In genomic region chr17:14111692-14112091, GRCm38 (mm10) we compare ENCODE assay signal across 14 mouse cellular contexts. TPM values are rescaled to one million over a fixed set of nuclear protein-coding genes. Genes with fewer than 3 reads are reported as not detected.
DNase-seq lines count a peak whose midpoint lies in the region; ATAC-seq and TF ChIP-seq lines count a peak whose summit lies in the region.
"Not testable (repeated sequence)": the region's sequence is repeated elsewhere in the genome, so short reads cannot be mapped to it uniquely, and the experiment has no call there.
"Had no signal": no experiment of that assay in that cellular context is flagged by ENCODE, and none has a peak within 500 bp of the region (broad histone marks: within the 10 kb centered on the region; RNA-seq: fewer than 3 reads in every experiment).

No protein-coding gene starts in this region.

- DNase-seq in 3134 (ENCODE audit: extremely low read depth, insufficient read length, low spot score) (peak; percentile 9), adipocyte (ENCODE audit: low spot score) (peak; percentile 38)
- peak; percentile 38 for DNase-seq in embryo, embryonic 10 days (ENCODE audit: low spot score)
- DNase-seq in heart, adult 18-20 months: peak; percentile 13 to 36
- peak; percentile 32 to 62 for DNase-seq in layer of hippocampus, postnatal 10 days (ENCODE audit: low spot score in 2 of 2)
- DNase-seq in lung, embryonic 14.5 days: peak; percentile 68
- peak; percentile 51 for DNase-seq in retina, postnatal 1 day

- not testable (repeated sequence) for H3K36me3 ChIP-seq in intestine, postnatal 0 days (ENCODE audit: control insufficient read depth, insufficient read depth); lung, embryonic 14.5 days (ENCODE audit: insufficient read depth)

- not testable (repeated sequence) for H3K4me1 ChIP-seq in intestine, postnatal 0 days (replicated peaks; ENCODE audit: control insufficient read depth, insufficient read depth, low read length); lung, embryonic 14.5 days (ENCODE audit: insufficient read depth)

- 8% methylated on average over 1 of the region's 1 CpGs for WGBS in intestine, postnatal 0 days
- 14% methylated on average over 1 of the region's 1 CpGs for WGBS in lung, embryonic 14.5 days

- H3K4me2 ChIP-seq in intestine, postnatal 0 days (replicated peaks; ENCODE audit: low read depth); lung, embryonic 14.5 days: not testable (repeated sequence)

- H3K27ac ChIP-seq in intestine, postnatal 0 days (ENCODE audit: low read depth, low read length); lung, embryonic 14.5 days (ENCODE audit: low read depth): not testable (repeated sequence)

- peak; percentile 72 for TF ChIP-seq CTCF in intestine, postnatal 0 days (IDR thresholded peaks at IDR 0.05; ENCODE audit: low read depth)
- peak; percentile 66 for TF ChIP-seq CTCF in lung, embryonic 14.5 days (IDR thresholded peaks at IDR 0.05; ENCODE audit: low read depth)

- H3K9me3 ChIP-seq in intestine, postnatal 0 days (ENCODE audit: control insufficient read depth); lung, embryonic 14.5 days (ENCODE audit: low read depth, low read length): not testable (repeated sequence)

- not testable (repeated sequence) for ATAC-seq in intestine, postnatal 0 days; lung, embryonic 14.5 days (ENCODE audit: insufficient read depth)

- not testable (repeated sequence) for H3K9ac ChIP-seq in intestine, postnatal 0 days (ENCODE audit: low read depth, low read length); lung, embryonic 14.5 days

- H3K4me3 ChIP-seq in intestine, postnatal 0 days (ENCODE audit: low read depth, low read length); lung, embryonic 14.5 days (ENCODE audit: low read depth, low read length): not testable (repeated sequence)

- not testable (repeated sequence) for H3K27me3 ChIP-seq in intestine, postnatal 0 days (replicated peaks; ENCODE audit: control insufficient read depth, insufficient read depth, low read length); lung, embryonic 14.5 days (ENCODE audit: insufficient read depth, low read length)

RNA-seq across cellular contexts. Expression of gene Gm7358, which starts 52.4 kb away (rescaled TPM):
- total RNA-seq in heart, adult 18-20 months (2021): not detected
- not detected in 2 replicates for polyA plus RNA-seq in intestine, postnatal 0 days (2015; fragmentation: Nextera tagmentation; extraction: Ambion mirVana)
- total RNA-seq in layer of hippocampus, postnatal 10 days (2021): not detected
- not detected in 2 replicates for polyA plus RNA-seq in lung, embryonic 14.5 days (2014; fragmentation: Nextera tagmentation; extraction: Ambion mirVana)
- total RNA-seq: gastrocnemius, postnatal 4 days; hematopoietic stem cell, adult 5-6 weeks; megakaryocyte-erythroid progenitor cell, adult 5-6 weeks had no signal
- polyA plus RNA-seq: forebrain, embryonic 16.5 days; liver, embryonic 15.5 days; thymus, postnatal 0 days had no signal

Comparison
In these comparisons a context has a peak if more than half of its experiments do, and no peak if none do; other contexts are left out.
1. DNase-seq: peak in every context shown above with its lines; median percentile 68 in lung, embryonic 14.5 days; 51 in retina, postnatal 1 day; 47 in layer of hippocampus, postnatal 10 days; 38 in adipocyte; 38 in embryo, embryonic 10 days; 24 in heart, adult 18-20 months; 9 in 3134.